Mouse (Mus musculus) heart, embryonic 13.5 days (tissue): ENCODE measurements at regions not wholly inside any gene's neighbourhood (a gene's known extent, or its start where the extent isn't known, plus 50 kb on each side); places are given as distances from the start of the nearest gene placed in this dataset.

Source experiments
- ATAC-seq: fragments of 200-750 bp; cut with Nextera tagmentation; 2 replicates; pipeline ENCODE4 v1.8.0; 2017; ENCODE audit warnings: moderate TSS enrichment; ENCODE audit not compliant: insufficient number of reproducible peaks, low FRiP score, low TSS enrichment; ENCODE audit errors: extremely low read depth
- H3K27ac ChIP-seq: fragments of 300-500 bp; sonication (generic); replicated peaks from 2 replicates; pipeline ENCODE4 v1.5.1; 2015; ENCODE audit warnings: moderate library complexity, mild to moderate bottlenecking, inconsistent platforms
- H3K27me3 ChIP-seq: fragments of 300-500 bp; sonication (generic); replicated peaks from 2 replicates; pipeline ENCODE4 v1.6.1; 2015; ENCODE audit warnings: mild to moderate bottlenecking, inconsistent platforms
- H3K36me3 ChIP-seq: fragments of 300-500 bp; sonication (generic); 2 replicates; pipeline ENCODE4 v1.6.1; 2015; ENCODE audit warnings: mild to moderate bottlenecking, inconsistent platforms
- H3K4me1 ChIP-seq: fragments of 300-500 bp; sonication (generic); 2 replicates; pipeline ENCODE4 v1.6.1; 2015; ENCODE audit warnings: inconsistent platforms
- H3K4me2 ChIP-seq: fragments of 300-500 bp; sonication (generic); 2 replicates; pipeline ENCODE4 v1.6.1; 2015; ENCODE audit warnings: inconsistent platforms, mild to moderate bottlenecking, moderate library complexity
- H3K4me3 ChIP-seq: fragments of 300-500 bp; sonication (generic); 2 replicates; pipeline ENCODE4 v1.5.1; 2015; ENCODE audit warnings: moderate library complexity, mild to moderate bottlenecking, inconsistent platforms
- H3K9ac ChIP-seq: fragments of 300-500 bp; sonication (generic); 2 replicates; pipeline ENCODE4 v1.6.1; 2015; ENCODE audit warnings: inconsistent platforms, mild to moderate bottlenecking, moderate library complexity
- H3K9me3 ChIP-seq: fragments of 300-500 bp; sonication (generic); 2 replicates; pipeline ENCODE4 v1.6.1; 2016; ENCODE audit warnings: inconsistent platforms
- WGBS: fragments of 180-500 bp; shearing (Covaris S2); methylation state at CpG from one replicate; pipeline ENCODE4 v1.1.7; 2015; ENCODE audit warnings: mixed read lengths; 5-methylcytosine and 5-hydroxymethylcytosine counted together

DNA sequence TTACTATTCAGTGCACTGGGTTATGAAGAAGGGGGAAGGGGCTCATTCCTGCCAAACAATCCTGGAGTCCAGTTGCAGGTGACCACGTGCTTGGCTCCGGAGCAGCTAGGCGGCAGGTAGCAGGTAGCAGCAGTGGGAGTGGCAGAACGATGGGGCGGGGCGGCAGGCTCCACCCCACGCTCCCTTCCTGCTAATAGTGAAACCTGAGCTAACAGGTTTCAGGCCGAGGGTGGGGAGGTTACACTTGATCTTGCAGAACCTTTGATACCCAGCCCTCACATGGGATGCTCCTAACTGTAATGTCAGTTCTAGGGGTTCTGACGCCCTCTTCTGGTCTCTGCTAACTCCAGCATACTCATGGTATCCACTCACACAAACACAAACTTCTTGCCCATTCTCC lies 253.5 kb upstream of the Daam1 start:
- H3K27ac ChIP-seq: no peak overlapping the region
- WGBS: 3% methylated on average over 9 of the region's 9 CpGs
- peaks cover 34% of the 10 kb centered on the region for H3K4me1 ChIP-seq
- peak overlapping the region; percentile 77 for H3K4me2 ChIP-seq
- no peaks in the 10 kb centered on the region for H3K36me3 ChIP-seq
- H3K4me3 ChIP-seq: peak overlapping the region; percentile 51
- H3K27me3 ChIP-seq: no peaks in the 10 kb centered on the region
- peak overlapping the region; percentile 64 for H3K9ac ChIP-seq
- ATAC-seq: no peak; the same call in 1 of the 2 replicates
- H3K9me3 ChIP-seq: no peaks in the 10 kb centered on the region

DNA sequence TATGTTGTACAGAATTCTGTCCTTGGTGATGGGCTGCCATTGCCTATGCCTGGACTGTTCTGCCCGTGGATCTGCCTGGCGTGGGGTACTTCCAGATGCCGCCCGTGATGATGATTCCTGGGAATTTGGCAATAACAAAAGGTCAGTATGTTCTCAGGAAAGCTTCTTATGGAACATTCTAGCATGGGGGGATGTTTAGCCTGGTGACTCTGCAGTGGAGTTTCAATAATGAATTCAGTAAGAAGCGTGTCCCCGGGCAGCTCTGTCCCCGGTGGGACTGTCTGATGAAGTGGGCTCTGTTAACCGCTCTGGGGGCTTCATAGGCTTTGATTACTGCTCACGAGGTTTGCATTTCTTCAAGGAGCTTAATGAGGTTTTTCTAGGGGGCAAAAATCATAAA lies 252.9 kb upstream of the Daam1 start:
- Histone ChIP-seq H3K4me1 (peaks cover 28% of the 10 kb centered on the region), H3K9me3 (no peaks in the 10 kb centered on the region), H3K4me2 (no peak overlapping the region), H3K27me3 (no peaks in the 10 kb centered on the region), H3K9ac (no peak overlapping the region), H3K27ac (no peak overlapping the region), H3K4me3 (no peak overlapping the region), H3K36me3 (no peaks in the 10 kb centered on the region)
- no peak for ATAC-seq
- 73% methylated on average over 9 of the region's 9 CpGs for WGBS

DNA sequence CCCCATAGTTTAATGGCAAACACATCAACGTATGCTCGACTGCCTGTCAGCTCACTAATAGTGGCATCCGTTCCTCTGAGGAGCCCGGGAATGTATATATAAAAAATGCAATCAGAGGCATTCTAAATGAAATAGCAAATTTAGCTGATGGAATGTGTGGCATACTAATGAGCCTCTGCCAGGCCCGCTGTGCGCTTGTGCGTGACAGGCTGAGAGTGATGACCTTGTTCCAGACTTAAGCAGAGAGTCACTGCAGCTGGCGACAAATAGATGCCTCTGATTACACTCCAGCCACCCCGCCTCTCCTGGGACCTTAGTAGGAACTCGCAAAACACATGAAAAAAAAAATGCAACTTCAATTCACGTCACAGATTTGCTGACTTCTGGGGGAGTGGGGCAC lies 252.0 kb upstream of the Daam1 start:
- Histone ChIP-seq H3K4me2 (no peak overlapping the region), H3K9me3 (no peaks in the 10 kb centered on the region), H3K9ac (no peak overlapping the region), H3K4me3 (no peak overlapping the region), H3K4me1 (peaks cover 25% of the 10 kb centered on the region), H3K27ac (no peak overlapping the region), H3K27me3 (no peaks in the 10 kb centered on the region), H3K36me3 (no peaks in the 10 kb centered on the region)
- ATAC-seq: no peak
- 44% methylated on average over 11 of the region's 11 CpGs for WGBS

DNA sequence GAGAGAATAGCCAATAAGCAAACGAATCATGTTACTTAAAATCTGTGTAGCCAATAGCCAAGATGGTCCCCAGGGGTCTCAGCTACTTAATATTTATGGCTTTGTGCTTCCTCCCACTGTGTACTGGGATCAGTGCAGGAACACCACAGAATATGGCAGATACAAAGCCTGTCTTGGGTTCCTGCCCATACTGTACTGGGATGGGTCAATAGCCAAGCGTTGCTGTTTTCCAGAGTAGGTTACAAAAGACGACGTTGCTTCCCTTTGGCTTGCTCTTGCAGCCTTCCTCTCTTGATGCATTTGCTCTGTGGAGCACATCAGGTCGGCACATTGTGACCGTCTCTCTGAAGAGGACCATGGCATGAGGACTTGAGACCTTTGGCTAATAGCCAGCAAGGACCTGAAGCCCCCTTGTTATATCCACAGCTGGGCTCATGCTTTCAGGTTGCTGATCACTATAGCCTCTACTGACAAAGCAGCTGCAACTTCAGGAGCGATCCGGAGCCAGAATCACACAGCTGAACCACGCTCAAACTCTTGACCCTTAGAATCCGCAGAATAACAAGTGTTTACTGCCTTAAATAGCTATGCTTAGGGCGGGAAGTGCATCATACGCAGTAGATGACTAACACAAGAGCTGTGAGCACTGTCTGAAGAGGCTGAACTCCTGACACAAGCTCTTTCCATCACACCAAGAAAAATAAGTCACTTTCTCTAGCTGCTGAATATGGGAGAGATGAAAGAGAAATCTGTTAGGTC lies 250.2 kb upstream of the Daam1 start:
- Histone ChIP-seq H3K27me3 (no peaks in the 10 kb centered on the region), H3K9ac (no peak overlapping the region), H3K9me3 (no peaks in the 10 kb centered on the region), H3K4me3 (no peak overlapping the region), H3K36me3 (no peaks in the 10 kb centered on the region), H3K27ac (no peak overlapping the region), H3K4me1 (peaks cover 10% of the 10 kb centered on the region), H3K4me2 (no peak overlapping the region)
- ATAC-seq: no peak
- WGBS: 71% methylated on average over 12 of the region's 12 CpGs

DNA sequence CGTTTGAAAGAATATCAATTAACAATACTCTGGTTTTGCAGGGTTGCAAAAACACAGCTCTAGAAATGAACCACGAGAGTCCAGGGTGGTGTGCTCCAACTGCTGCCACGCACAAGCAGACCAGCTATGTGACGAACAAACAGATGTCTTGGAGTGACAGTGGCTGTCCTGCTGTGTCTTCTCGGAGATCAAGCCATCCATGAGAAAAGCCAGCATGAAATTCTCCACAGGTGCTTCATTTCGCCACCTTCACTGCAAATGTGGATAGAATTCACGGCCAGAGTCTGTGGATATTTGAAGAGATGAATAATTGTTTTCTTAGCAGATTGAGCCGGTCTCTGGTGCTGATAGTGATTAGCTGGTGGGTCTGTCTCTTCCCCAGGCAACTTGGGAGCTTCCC lies 246.3 kb upstream of the Daam1 start:
- no peak overlapping the region for H3K4me2 ChIP-seq
- no peak for ATAC-seq
- no peak overlapping the region for H3K4me3 ChIP-seq
- WGBS: 49% methylated on average over 8 of the region's 8 CpGs
- H3K9ac ChIP-seq: no peak overlapping the region
- H3K36me3 ChIP-seq: no peaks in the 10 kb centered on the region
- no peak overlapping the region for H3K27ac ChIP-seq
- H3K4me1 ChIP-seq: no peaks in the 10 kb centered on the region
- H3K27me3 ChIP-seq: no peaks in the 10 kb centered on the region
- no peaks in the 10 kb centered on the region for H3K9me3 ChIP-seq

DNA sequence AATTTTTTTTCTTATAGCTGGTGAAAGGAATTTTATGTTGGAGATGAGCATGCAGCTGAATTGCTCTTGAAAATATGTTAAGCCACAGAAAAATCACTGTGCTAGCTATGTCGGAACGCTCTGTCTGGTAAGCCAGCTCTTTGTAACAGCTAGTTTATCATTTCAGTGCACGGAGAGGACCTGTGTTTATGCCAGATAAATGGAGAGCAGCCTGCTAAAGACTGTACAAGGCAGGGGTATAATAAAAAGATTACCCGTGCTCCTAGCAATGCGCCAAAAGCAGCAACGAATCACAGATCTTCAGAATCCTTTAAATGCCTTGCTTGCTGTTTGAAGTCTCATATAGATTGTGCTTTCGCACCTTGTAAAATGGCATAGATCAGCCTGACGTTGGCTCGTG lies 232.2 kb upstream of the Daam1 start:
- H3K4me2 ChIP-seq: no peak overlapping the region
- ATAC-seq: no peak
- no peaks in the 10 kb centered on the region for H3K27me3 ChIP-seq
- 62% methylated on average over 9 of the region's 9 CpGs for WGBS
- no peaks in the 10 kb centered on the region for H3K9me3 ChIP-seq
- H3K4me1 ChIP-seq: no peaks in the 10 kb centered on the region
- H3K9ac ChIP-seq: no peak overlapping the region
- no peak overlapping the region for H3K27ac ChIP-seq
- H3K4me3 ChIP-seq: no peak overlapping the region
- H3K36me3 ChIP-seq: no peaks in the 10 kb centered on the region

DNA sequence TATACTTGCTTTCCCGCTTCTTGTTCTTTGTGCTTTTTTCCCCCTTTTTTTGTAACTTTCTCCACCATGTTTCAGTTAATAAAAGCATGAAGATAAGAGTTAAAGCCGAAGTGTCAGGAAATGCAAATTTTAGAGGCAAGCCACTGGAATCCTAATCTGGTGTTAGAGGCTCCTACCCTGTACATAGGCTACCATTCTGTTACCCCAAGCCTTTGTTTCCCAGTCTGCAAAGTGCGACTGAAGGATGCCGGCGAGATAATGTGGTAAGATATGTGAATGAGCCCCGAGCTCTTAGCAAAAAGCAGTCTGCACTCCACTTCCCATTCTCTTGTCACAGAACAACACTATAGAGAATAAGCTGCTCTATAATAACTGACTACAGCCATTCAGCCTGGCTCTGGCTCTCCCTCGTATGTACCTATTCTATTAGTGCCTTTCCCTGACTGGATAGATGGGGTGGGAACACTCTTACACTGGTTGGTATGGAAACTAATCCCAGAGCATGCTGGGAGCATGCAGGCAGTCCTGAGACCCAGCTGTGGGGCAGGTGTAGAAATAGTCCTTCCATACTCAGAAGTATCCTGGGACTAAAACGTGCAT lies 229.7 kb upstream of the Daam1 start:
- no peaks in the 10 kb centered on the region for H3K36me3 ChIP-seq
- H3K27ac ChIP-seq: no peak overlapping the region
- no peaks in the 10 kb centered on the region for H3K27me3 ChIP-seq
- no peak overlapping the region for H3K4me2 ChIP-seq
- 63% methylated on average over 8 of the region's 8 CpGs for WGBS
- ATAC-seq: no peak
- no peak overlapping the region for H3K4me3 ChIP-seq
- H3K9ac ChIP-seq: no peak overlapping the region
- no peaks in the 10 kb centered on the region for H3K9me3 ChIP-seq
- H3K4me1 ChIP-seq: no peaks in the 10 kb centered on the region

DNA sequence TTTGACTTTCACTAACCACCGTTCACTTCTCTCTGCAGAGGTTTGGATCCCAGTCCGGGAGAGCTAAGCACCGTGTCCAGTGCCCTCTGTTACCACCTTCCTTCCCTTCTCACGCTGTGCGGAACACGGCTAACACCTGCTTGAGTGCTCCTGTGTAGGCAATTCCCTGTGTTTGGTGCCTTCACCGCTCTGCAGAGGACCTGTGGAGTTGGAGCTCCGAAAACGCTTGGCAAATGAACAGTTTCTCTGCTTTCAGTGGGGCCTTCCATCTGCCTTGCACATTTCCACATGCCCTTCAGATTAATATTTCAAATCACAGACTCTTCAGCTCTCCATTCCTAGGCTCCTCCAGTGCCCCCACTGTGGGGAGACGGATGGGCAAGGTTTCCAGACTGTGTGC lies 227.7 kb upstream of the Daam1 start:
- Histone ChIP-seq H3K4me1 (no peaks in the 10 kb centered on the region), H3K4me3 (no peak overlapping the region), H3K4me2 (no peak overlapping the region), H3K27ac (no peak overlapping the region), H3K9me3 (no peaks in the 10 kb centered on the region), H3K9ac (no peak overlapping the region), H3K36me3 (no peaks in the 10 kb centered on the region), H3K27me3 (no peaks in the 10 kb centered on the region)
- no peak for ATAC-seq
- WGBS: 85% methylated on average over 10 of the region's 10 CpGs

DNA sequence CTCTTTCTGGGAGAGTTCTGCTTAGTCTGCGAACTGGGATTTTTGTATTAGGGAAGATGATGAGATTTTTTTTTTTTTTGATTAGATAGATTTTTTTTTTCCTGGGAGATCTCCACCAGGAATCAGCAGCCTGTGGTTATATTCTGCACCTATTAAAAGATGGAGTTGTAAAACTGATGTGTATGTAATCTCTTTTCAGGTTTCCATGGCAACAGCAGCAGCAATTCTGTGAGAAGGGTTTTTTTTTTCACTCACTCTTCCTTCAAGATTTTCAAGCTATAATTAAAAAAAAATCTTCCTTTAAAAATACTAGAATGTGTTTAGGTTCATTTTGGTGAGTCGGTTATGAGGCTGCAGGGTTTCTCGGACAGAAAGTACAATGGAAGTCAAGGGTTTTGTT lies 224.5 kb upstream of the Daam1 start:
- Histone ChIP-seq H3K27ac (no peak overlapping the region), H3K4me3 (no peak overlapping the region), H3K4me1 (no peaks in the 10 kb centered on the region), H3K9me3 (0 out of 2 replicates have a peak, but pooled peaks cover 3% of the 10 kb centered on the region), H3K27me3 (no peaks in the 10 kb centered on the region), H3K36me3 (no peaks in the 10 kb centered on the region), H3K9ac (no peak overlapping the region), H3K4me2 (no peak overlapping the region)
- WGBS: 74% methylated on average over 3 of the region's 3 CpGs
- no peak for ATAC-seq

DNA sequence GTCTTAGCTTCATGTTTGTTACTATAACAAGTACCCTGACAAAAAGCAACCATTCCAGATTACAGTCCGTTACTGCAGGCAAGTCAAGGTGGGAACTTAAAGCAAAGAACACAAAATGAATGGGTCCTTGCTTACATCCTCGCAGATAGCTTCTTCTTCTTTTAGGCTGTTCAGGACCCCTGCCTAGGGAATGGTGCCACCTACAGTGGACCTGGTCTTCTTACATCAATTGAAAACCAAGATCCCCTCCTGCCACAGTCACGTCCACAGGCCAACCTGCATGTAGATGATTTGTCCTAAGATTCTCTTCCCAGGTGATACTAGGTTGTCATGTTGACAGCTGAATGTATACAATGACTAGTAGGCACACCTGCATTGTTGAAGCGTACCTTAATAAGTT lies 222.9 kb upstream of the Daam1 start:
- Histone ChIP-seq H3K4me3 (no peak overlapping the region), H3K27me3 (no peaks in the 10 kb centered on the region), H3K9me3 (0 out of 2 replicates have a peak, but pooled peaks cover 3% of the 10 kb centered on the region), H3K4me1 (no peaks in the 10 kb centered on the region), H3K4me2 (no peak overlapping the region), H3K36me3 (no peaks in the 10 kb centered on the region), H3K9ac (no peak overlapping the region), H3K27ac (no peak overlapping the region)
- ATAC-seq: no peak
- WGBS: 84% methylated on average over 4 of the region's 4 CpGs

DNA sequence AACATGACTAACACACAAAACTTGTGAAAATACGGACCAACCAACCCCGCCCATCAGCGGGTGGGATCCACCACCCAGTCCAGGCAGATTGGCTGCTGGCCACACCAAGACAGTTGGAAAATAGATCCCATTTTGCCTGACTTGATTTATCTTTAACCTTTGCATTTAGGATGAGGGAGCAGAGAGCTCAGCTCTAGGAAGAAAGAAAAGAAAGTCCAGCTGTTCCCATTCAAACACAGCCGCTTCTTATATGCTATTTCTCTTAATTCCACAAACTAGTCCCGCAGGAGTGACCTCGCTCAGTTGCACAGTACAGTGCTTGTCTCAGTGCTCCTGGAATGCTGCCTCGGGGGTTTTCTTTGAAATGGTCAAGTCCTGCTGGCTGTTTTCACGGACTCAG lies 217.6 kb upstream of the Daam1 start:
- no peak overlapping the region for H3K4me3 ChIP-seq
- H3K4me2 ChIP-seq: no peak overlapping the region
- 68% methylated on average over 8 of the region's 8 CpGs for WGBS
- no peak for ATAC-seq
- H3K9me3 ChIP-seq: 0 out of 2 replicates have a peak, but pooled peaks cover 3% of the 10 kb centered on the region
- no peaks in the 10 kb centered on the region for H3K36me3 ChIP-seq
- no peak overlapping the region for H3K27ac ChIP-seq
- peaks cover 7% of the 10 kb centered on the region; the same call in 1 of the 2 replicates for H3K4me1 ChIP-seq
- H3K9ac ChIP-seq: no peak overlapping the region
- no peaks in the 10 kb centered on the region for H3K27me3 ChIP-seq

DNA sequence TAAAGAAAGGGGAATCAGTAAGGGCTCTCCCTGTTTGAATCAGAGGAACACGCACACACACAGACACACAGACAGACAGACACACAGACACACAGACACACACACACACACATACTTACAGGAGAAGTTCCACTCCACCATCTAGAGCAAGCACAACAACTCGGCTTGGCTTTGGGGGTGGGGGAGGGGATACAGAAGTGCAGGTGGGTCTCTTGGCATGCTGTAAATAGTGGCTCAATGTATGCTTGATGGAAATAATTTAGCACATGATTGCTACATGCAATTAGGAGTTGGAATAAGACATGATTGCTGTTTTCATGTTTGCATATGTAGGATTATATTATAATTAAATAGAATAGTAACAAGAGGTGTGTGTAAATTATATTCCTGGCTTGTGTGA lies 215.9 kb upstream of the Daam1 start:
- Histone ChIP-seq H3K4me2 (no peak overlapping the region), H3K36me3 (no peaks in the 10 kb centered on the region), H3K27ac (no peak overlapping the region), H3K27me3 (no peaks in the 10 kb centered on the region), H3K4me3 (no peak overlapping the region), H3K9me3 (no peaks in the 10 kb centered on the region), H3K9ac (no peak overlapping the region), H3K4me1 (peaks cover 7% of the 10 kb centered on the region; the same call in 1 of the 2 replicates)
- WGBS: 68% methylated on average over 2 of the region's 2 CpGs
- no peak for ATAC-seq
